Mouse (Mus musculus): ENCODE results near the gene Pheta2.
A peak's percentile ranks its signal among the peaks of the same experiment; 100 is the strongest.
"Not testable (repeated sequence)": the region's sequence is repeated elsewhere in the genome, so short reads cannot be mapped to it uniquely, and the experiment has no call there.

The Pheta2 gene

DNA sequence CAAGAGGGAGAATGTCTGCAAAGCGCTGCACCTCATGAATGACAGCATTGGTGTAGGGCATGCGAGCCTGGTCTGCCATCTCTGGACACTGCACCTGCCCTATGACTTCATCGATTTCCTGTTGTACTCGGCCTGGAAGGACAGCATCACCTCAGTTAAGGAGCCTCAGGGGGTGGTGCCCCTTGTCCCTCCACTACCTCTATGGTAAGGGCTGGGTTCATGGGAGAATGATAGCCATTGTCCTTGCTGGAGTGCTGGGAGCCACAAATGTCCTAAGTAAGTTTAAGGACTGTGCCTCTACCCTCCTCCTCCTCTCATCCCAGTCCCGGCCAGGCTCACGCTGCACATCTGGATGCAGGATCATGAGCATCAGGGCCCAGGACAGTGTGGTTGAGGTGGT lies 33.7 kb downstream of the Pheta2 start:
- DNase-seq, result no peak

- DNase-seq, result no peak
Measured at GRCm38 (mm10) chr15:82372991-82373390, 34.2 kb downstream of the Pheta2 start.

DNA sequence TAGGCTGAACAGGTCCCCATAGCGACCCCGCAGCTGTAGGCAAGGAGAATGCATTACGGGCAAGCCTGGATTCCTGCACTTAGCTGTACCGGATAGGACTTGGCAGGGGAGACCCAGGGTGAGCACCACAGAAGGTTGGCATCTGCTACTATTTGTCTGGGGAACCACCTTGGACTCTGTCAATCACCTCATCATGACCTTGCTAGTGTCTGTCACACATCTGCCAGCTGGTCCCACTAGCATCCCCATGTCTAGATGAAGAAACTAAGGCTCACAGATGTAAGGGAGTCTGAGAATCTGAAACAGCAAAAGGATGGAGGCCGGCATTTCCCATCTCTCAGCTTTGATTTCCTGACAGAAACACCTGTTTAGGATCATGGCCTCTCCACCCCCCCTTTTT lies 35.7 kb downstream of the Pheta2 start:
- no peak for DNase-seq

GRCm38 (mm10) chr15:82375855-82376254 lies 37.1 kb downstream of the Pheta2 start:
- no peak for DNase-seq

DNA sequence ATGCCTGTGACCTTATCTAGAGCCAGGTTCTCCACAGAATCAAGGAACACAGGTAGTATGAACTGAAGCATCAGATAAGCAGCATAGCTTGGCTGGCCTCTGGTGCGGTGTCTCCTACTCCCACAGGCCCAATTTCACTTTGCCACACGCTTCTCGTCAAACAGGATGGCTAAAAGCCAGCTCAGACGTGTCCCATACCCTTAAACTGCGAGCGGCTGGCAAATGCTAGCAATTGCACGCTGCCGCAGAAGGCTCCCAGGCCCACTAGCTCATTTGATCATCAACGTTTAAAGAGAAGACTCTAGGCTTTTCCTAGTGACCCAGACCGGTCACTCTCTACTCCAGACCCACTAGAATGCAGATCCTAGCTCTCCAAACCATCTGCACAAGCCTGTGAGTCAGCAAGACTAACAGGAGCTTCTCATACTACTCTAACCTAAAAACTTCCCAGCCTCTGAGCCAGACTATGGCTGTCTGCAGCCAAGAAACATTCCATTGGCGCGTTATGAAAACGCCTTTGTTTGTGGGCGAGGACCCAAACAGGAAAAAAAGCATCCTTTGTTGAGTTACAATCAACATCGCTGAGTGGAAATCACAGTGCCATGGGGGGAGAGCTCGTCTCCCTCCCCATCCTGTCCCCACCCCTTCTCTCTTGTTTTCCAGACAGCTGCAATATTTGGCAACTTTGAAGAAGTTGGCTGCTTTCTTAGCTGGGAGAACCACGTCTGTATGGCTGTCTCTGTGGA lies 37.8 kb downstream of the Pheta2 start:
- DNase-seq, result peak; percentile 73 to 81

GRCm38 (mm10) chr15:82377701-82378100 lies 39.0 kb downstream of the Pheta2 start:
- DNase-seq, result no peak

DNA sequence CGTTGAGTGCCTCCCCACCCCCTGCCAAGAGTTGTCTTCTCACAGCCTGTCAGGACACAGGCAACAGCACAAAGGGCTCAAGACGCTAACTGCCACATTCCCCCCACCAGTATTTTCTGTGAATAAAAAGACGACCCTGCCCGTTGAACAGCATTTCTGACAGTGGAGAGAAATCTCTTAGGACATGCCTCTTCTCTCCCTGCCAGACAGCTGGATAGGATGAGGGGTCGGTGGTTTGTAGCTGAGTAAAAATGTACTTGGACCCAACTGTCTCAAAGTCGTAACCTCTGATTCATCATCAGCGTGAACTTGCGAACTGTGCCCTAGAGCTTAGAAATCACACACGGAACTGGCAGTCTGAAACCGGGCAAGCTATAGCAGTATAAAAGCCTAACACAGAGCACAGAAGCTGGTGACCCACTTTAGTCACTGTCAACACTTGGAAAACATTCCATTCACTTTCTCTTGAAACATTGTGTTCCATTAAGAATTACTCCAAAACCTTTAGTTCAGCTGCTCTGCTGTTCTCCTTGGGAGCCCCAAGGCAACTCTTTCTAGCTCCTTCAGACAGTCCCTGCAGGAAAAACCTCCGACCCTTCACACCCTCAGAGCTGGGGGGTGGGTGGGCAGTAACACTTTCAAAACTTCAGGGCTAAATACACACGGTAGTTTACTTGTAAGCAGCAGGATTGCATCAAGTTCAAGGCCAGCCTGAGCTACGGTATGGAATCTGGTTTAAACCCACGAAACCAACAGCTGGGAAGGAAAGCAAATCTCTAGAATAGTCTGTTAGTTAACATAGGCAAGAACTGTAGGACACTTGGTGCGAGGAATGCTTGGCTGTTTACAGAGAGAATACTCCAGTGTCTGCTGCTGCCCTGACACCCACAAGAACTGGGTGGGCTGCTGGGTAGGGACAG lies 39.8 kb downstream of the Pheta2 start:
- peak in 1 of 2 experiments; percentile 41 for DNase-seq

GRCm38 (mm10) chr15:82379511-82379870 lies 40.7 kb downstream of the Pheta2 start:
- DNase-seq, result peak in 1 of 2 experiments; percentile 21

GRCm38 (mm10) chr15:82379871-82380713 lies 41.4 kb downstream of the Pheta2 start, which contains the start of gene Cyp2d22:
Gene Cyp2d22 (minus strand): TSS chr15:82380260.
- peak; percentile 62 to 73 for DNase-seq

DNA sequence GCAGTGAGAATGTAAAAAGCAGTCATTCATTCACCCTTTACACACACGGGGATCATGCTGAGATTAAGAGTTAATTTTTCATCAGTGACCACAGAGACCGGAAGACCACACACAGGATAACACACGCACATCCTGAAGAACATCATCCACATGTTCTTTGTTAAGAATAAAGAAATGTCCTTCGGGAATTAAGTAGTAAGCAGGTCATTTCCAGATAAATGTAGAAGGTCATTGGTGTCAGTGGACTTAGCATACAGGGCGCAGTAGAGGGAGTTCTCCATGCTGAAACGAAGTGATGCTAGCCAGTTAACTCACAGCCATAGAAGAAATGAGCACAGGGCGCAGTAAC lies 41.9 kb downstream of the Pheta2 start:
- DNase-seq, result no peak

DNA sequence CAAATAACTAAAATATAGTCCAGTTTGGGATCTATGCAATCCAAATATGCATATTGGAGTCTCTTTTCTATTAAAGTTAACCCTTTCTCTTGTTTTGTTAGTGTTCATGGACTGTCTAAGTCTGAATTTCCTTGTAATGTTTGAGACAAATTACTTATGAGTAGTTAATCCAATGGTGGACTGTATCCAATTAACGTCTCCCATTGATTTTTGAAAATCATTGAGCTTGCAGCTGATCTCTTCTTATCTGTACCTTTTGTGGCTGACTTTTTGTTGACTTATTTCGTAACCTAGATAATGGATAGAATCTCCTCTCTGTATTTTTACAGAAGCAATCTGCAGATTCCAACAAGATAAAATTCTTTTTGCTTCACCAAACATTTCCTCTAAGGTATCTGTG lies 43.7 kb downstream of the Pheta2 start:
- DNase-seq, result no peak

GRCm38 (mm10) chr15:82385729-82386128 lies 47.0 kb downstream of the Pheta2 start:
- no peak for DNase-seq

DNA sequence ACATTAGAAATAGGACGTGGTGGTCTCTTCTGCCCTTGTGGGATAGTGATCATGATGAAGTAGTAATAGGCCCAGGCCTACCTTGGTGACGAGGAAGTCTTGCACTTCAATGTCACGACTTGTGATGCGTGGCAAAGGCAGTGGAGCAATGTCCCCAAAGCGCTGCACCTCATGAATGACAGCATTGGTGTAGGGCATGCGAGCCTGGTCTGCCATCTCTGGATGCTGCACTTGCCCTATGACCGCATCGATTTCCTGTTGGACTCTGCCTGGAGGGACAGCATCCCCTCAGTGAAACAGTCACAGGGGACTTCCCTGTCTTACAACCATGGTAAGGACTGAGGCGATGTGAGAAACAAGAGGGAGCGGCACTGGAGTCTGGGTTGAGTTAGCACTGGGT lies 51.2 kb downstream of the Pheta2 start:
- not testable (repeated sequence) for DNase-seq

DNA sequence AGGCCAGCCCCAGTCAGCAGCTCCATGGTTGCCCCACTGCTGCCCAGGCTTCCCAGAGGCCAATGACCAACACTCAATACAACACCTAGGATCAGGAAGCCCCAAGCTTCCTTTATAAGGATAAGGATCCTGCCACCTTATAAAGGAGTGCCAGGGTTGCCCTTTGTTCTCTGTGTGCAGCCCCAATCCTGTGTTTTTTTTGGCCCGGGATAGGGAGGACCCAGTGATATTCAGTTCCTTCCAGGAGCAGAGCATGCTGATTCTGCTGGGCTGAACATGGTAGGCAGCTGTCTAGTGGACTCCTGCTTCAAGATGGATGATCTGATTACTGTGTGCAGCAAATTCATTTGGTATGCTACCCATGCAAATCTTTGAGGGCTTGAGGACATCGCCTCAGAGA lies 55.2 kb downstream of the Pheta2 start, which contains the start of gene Cyp2d11:
Gene Cyp2d11, minus strand, starts transcription at position 101 of the 400 bp plus-strand sequence.
- not testable (repeated sequence) for DNase-seq

Data from lung, postnatal 4 days (tissue).